Mouse (Mus musculus) layer of hippocampus, adult 18-20 months (tissue): ENCODE data around the gene Ptpn3. TPM values are rescaled to one million over a fixed set of nuclear protein-coding genes. Genes with fewer than 3 reads are reported as not detected.

Experiments used
- DNase-seq, 2 experiments: peaks; one replicate each; pipeline ENCODE4 v3.0.0; 2022; ENCODE audit warnings: low spot score in 2 of 2
- total RNA-seq, 2 experiments: library from RNA; stranded (reverse); gene quantifications; 2 replicates each; pipeline ENCODE4 v1.2.3; 2021

The Ptpn3 gene
- total RNA-seq, 2 experiments from 2014 or later, result 79.0 to 87.4 TPM

GRCm38 (mm10) chr4:57140992-57141717, 160.5 kb downstream of the Ptpn3 start:
- peak in 1 of 2 experiments; percentile 43 for DNase-seq

Other genes starting within 250 kb of the Ptpn3 start
- gene Epb41l4b, start 158.4 kb downstream of the Ptpn3 start, total RNA-seq, result 10 to 100 TPM; 24.9 to 29.8 TPM
- 10 to 100 TPM; 49.8 to 60.0 TPM for gene Palm2, start 132.4 kb upstream of the Ptpn3 start, total RNA-seq